Mouse (Mus musculus): ENCODE results near the gene Ryr2.

DNA sequence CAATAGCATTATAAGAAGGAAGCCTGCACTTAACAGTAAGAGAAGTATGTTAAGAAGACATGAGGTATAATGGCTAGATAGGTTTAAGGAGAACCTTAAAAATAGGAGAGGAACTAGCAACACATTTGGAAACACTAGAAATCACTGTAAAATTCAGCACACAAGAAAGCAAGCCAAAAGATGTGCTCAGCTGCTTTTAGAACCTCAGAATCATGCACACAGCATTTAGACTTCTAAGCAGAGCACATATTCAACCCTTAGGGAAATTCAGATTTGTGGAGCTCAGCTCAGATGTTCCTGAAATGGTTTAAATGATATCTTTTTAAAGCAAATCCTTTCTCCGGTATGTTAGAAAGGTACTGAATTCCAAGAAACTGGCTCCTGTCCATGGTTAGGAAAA lies 461.9 kb downstream of the Ryr2 start:
- TF ChIP-seq POLR2A (IDR thresholded peaks at IDR 0.05; ENCODE audit: control insufficient read depth, low read depth, low read length) (no peak), CTCF (IDR thresholded peaks at IDR 0.05; ENCODE audit: control insufficient read depth, insufficient read depth, insufficient replicate concordance, low read depth, low read length) (no peak)
